Mouse (Mus musculus): ENCODE data around the gene Fam129a.
A peak's percentile ranks its signal among the peaks of the same experiment; 100 is the strongest.

Fam129a gene

GRCm38 (mm10) chr1:151570981-151571837 is at the start of gene Fam129a:
TSS of gene Fam129a (plus strand) at chr1:151571186.
- peak; percentile 62 for DNase-seq

- no peak for DNase-seq
These were observed 44.3 kb upstream of the Fam129a start for GRCm38 (mm10) chr1:151526701-151527100.

- DNase-seq, result no peak
These were observed 27.0 kb upstream of the Fam129a start for GRCm38 (mm10) chr1:151543796-151544477.

- DNase-seq, result no peak
These were observed 26.4 kb upstream of the Fam129a start for GRCm38 (mm10) chr1:151544581-151544980.

- no peak for DNase-seq
These were observed 25.4 kb upstream of the Fam129a start for GRCm38 (mm10) chr1:151545571-151545970.

GRCm38 (mm10) chr1:151548896-151549610 is 21.9 kb upstream of the Fam129a start:
- no peak for DNase-seq

- no peak for DNase-seq
These were observed 21.2 kb upstream of the Fam129a start for GRCm38 (mm10) chr1:151549794-151550193.

GRCm38 (mm10) chr1:151550587-151551479 is 20.2 kb upstream of the Fam129a start:
- DNase-seq, result no peak

GRCm38 (mm10) chr1:151560536-151560935 is 10.4 kb upstream of the Fam129a start:
- DNase-seq, result no peak

GRCm38 (mm10) chr1:151563401-151563800 is 7.6 kb upstream of the Fam129a start:
- DNase-seq, result no peak

- DNase-seq, result no peak
These were observed 7.1 kb upstream of the Fam129a start for GRCm38 (mm10) chr1:151563893-151564292.

- DNase-seq, result peak; percentile 87
These were observed 6.6 kb upstream of the Fam129a start for GRCm38 (mm10) chr1:151564377-151564776.

- DNase-seq, result no peak
These were observed 2.3 kb upstream of the Fam129a start for GRCm38 (mm10) chr1:151568682-151569081.

GRCm38 (mm10) chr1:151571838-151572578 is 1.0 kb downstream of the Fam129a start:
- DNase-seq, result no peak

GRCm38 (mm10) chr1:151572601-151573320 is 1.8 kb downstream of the Fam129a start:
- DNase-seq, result no peak

GRCm38 (mm10) chr1:151580200-151580982 is 9.4 kb downstream of the Fam129a start:
- no peak for DNase-seq

- no peak for DNase-seq
These were observed 10.5 kb downstream of the Fam129a start for GRCm38 (mm10) chr1:151581454-151581853.

- no peak for DNase-seq
These were observed 11.0 kb downstream of the Fam129a start for GRCm38 (mm10) chr1:151581977-151582376.

GRCm38 (mm10) chr1:151583457-151584181 is 12.6 kb downstream of the Fam129a start:
- DNase-seq, result no peak

- DNase-seq, result no peak
These were observed 13.1 kb downstream of the Fam129a start for GRCm38 (mm10) chr1:151584182-151584471.

Data from lung, postnatal 36 days (tissue).